Mouse (Mus musculus) liver, embryonic 15.5 days (tissue): ENCODE results near the gene Stom. TPM values are rescaled to one million over a fixed set of nuclear protein-coding genes. Genes with fewer than 3 reads are reported as not detected.

Source experiments
- ATAC-seq: fragments of 200-750 bp; cut with Nextera tagmentation; 2 replicates; pipeline ENCODE4 v1.8.0; 2017; ENCODE audit warnings: moderate number of reproducible peaks, mild to moderate bottlenecking, moderate library complexity; ENCODE audit not compliant: insufficient read depth
- H3K27ac ChIP-seq: fragments of 300-500 bp; sonication (generic); replicated peaks from 2 replicates; pipeline ENCODE4 v1.5.1; 2015; ENCODE audit warnings: mild to moderate bottlenecking, inconsistent platforms
- H3K27me3 ChIP-seq: fragments of 300-500 bp; sonication (generic); 2 replicates; pipeline ENCODE4 v1.6.1; 2015; ENCODE audit warnings: mild to moderate bottlenecking, inconsistent platforms
- H3K36me3 ChIP-seq: fragments of 300-500 bp; sonication (generic); replicated peaks from 2 replicates; pipeline ENCODE4 v1.6.1; 2015; ENCODE audit warnings: moderate library complexity, mild to moderate bottlenecking, inconsistent platforms
- H3K4me1 ChIP-seq: fragments of 300-500 bp; sonication (generic); replicated peaks from 2 replicates; pipeline ENCODE4 v1.6.1; 2015; ENCODE audit warnings: inconsistent platforms
- H3K4me2 ChIP-seq: fragments of 300-500 bp; sonication (generic); 2 replicates; pipeline ENCODE4 v1.6.1; 2015; ENCODE audit warnings: moderate library complexity, mild to moderate bottlenecking, inconsistent platforms
- H3K4me3 ChIP-seq: fragments of 300-500 bp; sonication (generic); replicated peaks from 2 replicates; pipeline ENCODE4 v1.5.1; 2015; ENCODE audit warnings: mild to moderate bottlenecking, inconsistent platforms
- H3K9ac ChIP-seq: fragments of 300-500 bp; sonication (generic); 2 replicates; pipeline ENCODE4 v1.6.1; 2015; ENCODE audit warnings: moderate library complexity, mild to moderate bottlenecking, inconsistent platforms
- H3K9me3 ChIP-seq: fragments of 300-500 bp; sonication (generic); replicated peaks from 2 replicates; pipeline ENCODE4 v1.6.1; 2016; ENCODE audit warnings: inconsistent platforms
- WGBS: fragments of 180-500 bp; shearing (Covaris S2); methylation state at CpG from one replicate; pipeline ENCODE4 v1.1.7; 2015; ENCODE audit warnings: mixed read lengths; ENCODE audit not compliant: insufficient replicate concordance; 5-methylcytosine and 5-hydroxymethylcytosine counted together
- polyA plus RNA-seq: library from polyadenylated mRNA; unstranded; fragments of >200 nt; fragmentation: Nextera tagmentation; extraction: Ambion mirVana; gene quantifications from 2 replicates; pipeline ENCODE4 v1.2.1, GENCODE M21; 2015

The Stom gene
- polyA plus RNA-seq, 1 experiment from 2014 or later = 169 TPM

DNA sequence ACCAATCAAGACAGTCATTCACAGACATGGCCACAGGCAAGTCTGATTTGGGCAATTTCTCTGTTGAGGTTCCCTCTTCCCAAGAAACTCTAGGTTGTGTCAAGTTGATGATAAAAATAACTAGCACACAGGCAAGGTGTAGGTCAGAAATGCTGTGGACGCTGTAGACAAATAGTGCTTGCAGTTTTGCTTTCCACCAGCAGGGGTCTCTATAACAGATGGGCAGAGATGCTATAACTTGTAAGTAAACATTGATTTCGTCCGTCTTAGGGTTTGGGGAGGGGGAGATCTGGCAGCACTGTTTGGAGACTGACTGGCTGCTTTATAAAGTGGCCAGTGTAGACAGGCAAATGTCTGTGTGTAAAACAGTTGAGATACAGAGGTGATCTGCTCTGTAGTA, 44.9 kb downstream of the Stom start:
- peaks cover 6% of the 10 kb centered on the region; the same call in 1 of the 2 replicates for H3K36me3 ChIP-seq
- no peaks in the 10 kb centered on the region for H3K9me3 ChIP-seq
- no peak overlapping the region for H3K4me2 ChIP-seq
- WGBS = 19% methylated on average over 3 of the region's 3 CpGs
- no peak overlapping the region for H3K27ac ChIP-seq
- H3K4me3 ChIP-seq = no peak overlapping the region
- no peaks in the 10 kb centered on the region; the same call in 1 of the 2 replicates for H3K4me1 ChIP-seq
- no peaks in the 10 kb centered on the region for H3K27me3 ChIP-seq
- H3K9ac ChIP-seq = no peak overlapping the region
- ATAC-seq = no peak

DNA sequence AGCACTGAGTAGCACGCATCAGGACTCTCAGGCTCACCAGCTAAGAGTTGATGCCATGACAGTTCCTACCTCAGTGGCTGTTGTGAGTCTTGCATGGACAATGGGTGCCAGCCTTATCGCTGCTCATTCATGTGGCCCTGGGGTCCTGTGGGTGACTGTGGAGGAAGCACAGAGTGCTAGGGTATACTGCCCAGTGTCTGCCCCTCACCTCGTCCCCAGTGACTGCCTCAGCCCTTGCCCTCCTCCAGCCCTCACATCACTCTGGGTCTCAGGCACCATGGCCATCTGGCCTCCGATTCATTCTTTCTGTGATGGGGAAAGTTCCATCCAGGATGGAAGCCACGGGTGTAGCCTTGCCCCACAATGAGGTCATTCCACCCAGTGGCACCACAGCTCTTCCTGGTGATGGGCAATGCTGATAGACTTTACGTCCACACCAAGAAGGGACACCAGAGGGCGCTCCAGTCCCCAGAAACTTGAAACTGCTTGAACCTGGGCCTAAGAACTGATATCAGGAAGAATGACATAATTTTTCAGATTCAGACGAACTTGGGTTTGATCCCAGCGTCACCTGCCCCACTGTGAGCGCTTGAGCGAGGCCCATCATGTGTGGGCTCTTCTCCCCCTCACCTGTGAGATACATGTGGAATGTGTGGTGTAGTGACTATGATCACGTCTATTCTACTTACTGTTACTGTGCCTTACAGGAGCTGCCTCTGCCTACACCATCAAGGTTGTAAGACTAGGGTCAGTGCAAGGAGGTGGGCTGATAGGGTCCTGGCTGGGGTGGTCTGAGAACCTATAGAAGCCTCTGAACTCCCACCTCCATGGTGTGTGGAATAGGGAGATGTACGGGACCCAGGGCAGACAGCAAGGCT, 47.8 kb downstream of the Stom start:
- 33% methylated on average over 13 of the region's 13 CpGs for WGBS
- no peak for ATAC-seq
- peaks cover 15% of the 10 kb centered on the region; the same call in 1 of the 2 replicates for H3K36me3 ChIP-seq

DNA sequence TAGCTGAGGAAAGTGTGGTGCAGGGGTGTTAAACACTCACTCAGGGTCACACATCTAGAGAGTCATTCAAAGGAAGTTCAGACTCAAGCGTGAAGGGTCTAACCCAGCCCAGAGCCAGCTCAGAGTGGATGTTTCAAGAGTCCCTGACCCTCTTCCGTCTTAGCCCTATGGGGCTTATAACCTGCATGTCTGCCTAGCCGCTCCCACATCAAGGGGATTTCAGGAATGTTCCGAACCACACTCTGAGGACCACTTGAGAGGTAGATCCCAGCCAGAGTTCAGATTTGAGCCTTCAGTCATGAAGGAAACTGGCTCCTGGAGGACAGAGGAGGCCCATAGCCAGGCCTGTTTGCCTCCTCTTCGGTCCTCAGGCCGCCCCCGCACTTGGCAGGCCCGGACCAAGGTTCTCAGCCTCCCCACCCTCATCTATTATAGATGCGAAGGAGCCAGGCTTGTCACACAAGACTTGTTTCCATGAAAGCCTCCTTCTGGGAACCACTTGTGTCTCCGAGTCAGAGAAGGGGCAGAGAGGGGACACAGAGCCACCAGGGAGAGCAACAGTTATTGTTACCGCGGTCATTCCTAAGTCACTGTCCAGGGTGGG, 49.7 kb downstream of the Stom start:
- ATAC-seq = no peak
- peaks cover 15% of the 10 kb centered on the region; the same call in 1 of the 2 replicates for H3K36me3 ChIP-seq
- peaks cover 26% of the 10 kb centered on the region for H3K27me3 ChIP-seq
- no peak overlapping the region for H3K27ac ChIP-seq
- peaks cover 5% of the 10 kb centered on the region for H3K4me1 ChIP-seq
- no peaks in the 10 kb centered on the region for H3K9me3 ChIP-seq
- H3K4me3 ChIP-seq = no peak overlapping the region
- WGBS = 83% methylated on average over 12 of the region's 12 CpGs
- no peak overlapping the region for H3K4me2 ChIP-seq
- H3K9ac ChIP-seq = no peak overlapping the region

More for the DNA sequence above, 47.8 kb downstream of the Stom start:
- Histone ChIP-seq H3K27ac (no peak overlapping the region), H3K9me3 (no peaks in the 10 kb centered on the region), H3K9ac (no peak overlapping the region), H3K4me2 (no peak overlapping the region), H3K4me3 (no peak overlapping the region), H3K27me3 (peaks cover 7% of the 10 kb centered on the region), H3K4me1 (no peaks in the 10 kb centered on the region; the same call in 1 of the 2 replicates)

DNA sequence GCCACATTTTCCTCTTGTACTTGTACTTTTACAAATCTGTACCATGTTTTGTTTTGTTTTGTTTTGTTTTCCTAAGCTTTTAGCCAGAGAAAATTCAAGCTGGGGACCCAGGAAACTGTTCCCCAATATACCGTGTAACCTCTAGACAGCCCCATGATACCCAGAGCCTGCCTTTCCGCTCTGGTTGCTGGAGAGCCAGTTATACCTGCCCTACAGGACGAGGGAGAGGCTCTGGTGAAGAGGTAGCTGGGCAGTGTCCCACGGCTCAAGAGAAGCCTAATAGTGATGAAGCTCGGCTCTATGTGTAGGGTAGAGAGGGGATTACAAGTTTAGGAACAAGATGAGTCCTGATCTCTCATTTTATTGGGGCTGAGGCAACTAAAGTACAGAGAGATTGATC, 51.6 kb downstream of the Stom start:
- Histone ChIP-seq H3K27me3 (peaks cover 45% of the 10 kb centered on the region), H3K9me3 (no peaks in the 10 kb centered on the region), H3K9ac (no peak overlapping the region), H3K36me3 (peaks cover 15% of the 10 kb centered on the region; the same call in 1 of the 2 replicates), H3K27ac (no peak overlapping the region), H3K4me1 (peaks cover 16% of the 10 kb centered on the region), H3K4me2 (no peak overlapping the region), H3K4me3 (no peak overlapping the region)
- ATAC-seq = no peak
- WGBS = 59% methylated on average over 5 of the region's 5 CpGs

DNA sequence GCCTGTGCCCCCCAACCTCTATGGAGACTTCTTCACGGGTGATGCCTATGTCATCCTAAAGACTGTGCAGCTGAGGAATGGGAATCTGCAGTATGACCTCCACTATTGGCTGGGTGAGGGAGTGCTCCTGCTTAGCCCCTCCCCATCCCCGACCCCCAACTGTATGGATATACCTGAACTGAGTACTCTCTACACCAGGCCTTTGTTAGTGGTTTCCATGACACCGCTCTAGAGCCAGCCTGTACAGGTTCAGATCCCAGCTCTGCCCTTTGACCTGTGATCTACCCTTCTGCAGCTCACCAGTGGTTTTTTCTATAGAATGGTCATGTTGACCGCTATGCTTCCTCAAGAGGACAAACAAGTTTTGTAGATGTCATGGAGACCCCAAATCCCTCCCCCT, 52.8 kb downstream of the Stom start:
- H3K27ac ChIP-seq = no peak overlapping the region
- WGBS = 67% methylated on average over 4 of the region's 4 CpGs
- H3K4me2 ChIP-seq = peak overlapping the region; percentile 64; the same call in 1 of the 2 replicates
- no peak for ATAC-seq
- no peak overlapping the region for H3K4me3 ChIP-seq
- peaks cover 12% of the 10 kb centered on the region; the same call in 1 of the 2 replicates for H3K36me3 ChIP-seq
- no peak overlapping the region for H3K9ac ChIP-seq
- peaks cover 22% of the 10 kb centered on the region for H3K4me1 ChIP-seq
- peaks cover 47% of the 10 kb centered on the region for H3K27me3 ChIP-seq
- no peaks in the 10 kb centered on the region for H3K9me3 ChIP-seq

DNA sequence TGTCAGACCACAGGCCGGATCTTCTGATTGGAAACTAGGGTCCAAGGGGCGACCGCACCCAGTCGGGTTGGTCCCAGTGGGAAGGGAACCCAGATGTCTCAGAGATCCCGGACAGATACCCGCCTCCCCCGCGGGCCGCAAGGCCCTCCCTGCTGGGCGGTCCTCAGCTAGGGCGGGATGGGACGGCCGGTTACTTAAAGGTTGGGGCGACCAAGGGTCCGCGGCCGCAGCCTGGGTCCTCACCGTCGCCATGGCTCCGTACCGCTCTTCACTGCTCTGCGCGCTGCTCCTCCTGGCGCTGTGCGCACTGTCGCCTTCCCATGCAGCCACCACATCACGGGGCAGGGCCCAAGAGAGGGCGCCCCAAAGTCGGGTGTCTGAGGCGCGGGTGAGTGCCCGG, 54.6 kb downstream of the Stom start:
- no peak overlapping the region for H3K27ac ChIP-seq
- 0 out of 2 replicates have a peak overlapping the region, but pooled peaks have one; percentile 2 for H3K9ac ChIP-seq
- peak overlapping the region; percentile 50 for H3K4me3 ChIP-seq
- peak overlapping the region; percentile 64 for H3K4me2 ChIP-seq
- ATAC-seq = peak; percentile 25; the same call in 1 of the 2 replicates
- WGBS = under 1% methylated on average over 32 of the region's 32 CpGs
- H3K4me1 ChIP-seq = peaks cover 35% of the 10 kb centered on the region
- no peaks in the 10 kb centered on the region for H3K9me3 ChIP-seq
- H3K36me3 ChIP-seq = peaks cover 12% of the 10 kb centered on the region; the same call in 1 of the 2 replicates
- H3K27me3 ChIP-seq = peaks cover 47% of the 10 kb centered on the region

DNA sequence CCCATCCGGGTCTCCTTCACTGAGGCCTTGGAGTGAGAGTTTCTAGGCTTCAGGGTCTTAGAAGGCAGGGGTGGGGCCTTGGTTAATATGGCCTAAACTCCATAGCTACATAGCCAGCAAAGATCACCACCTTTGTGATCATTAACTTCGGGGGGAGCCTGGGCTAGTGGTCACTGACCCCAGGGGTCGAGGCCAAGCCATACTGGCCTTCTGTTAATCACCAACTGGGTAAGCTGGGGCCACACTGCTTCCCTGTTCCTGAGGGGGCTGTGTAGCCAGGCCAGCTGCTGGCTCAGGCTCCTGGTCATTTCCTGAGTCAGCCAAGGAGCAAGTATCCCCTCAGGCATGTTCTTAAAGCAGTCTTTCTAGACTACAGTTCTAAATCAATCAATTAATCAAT, 56.8 kb downstream of the Stom start:
- no peak overlapping the region for H3K27ac ChIP-seq
- H3K36me3 ChIP-seq = no peaks in the 10 kb centered on the region
- H3K9me3 ChIP-seq = no peaks in the 10 kb centered on the region
- peaks cover 37% of the 10 kb centered on the region for H3K4me1 ChIP-seq
- H3K9ac ChIP-seq = no peak overlapping the region
- no peak overlapping the region for H3K4me2 ChIP-seq
- WGBS = 40% methylated on average over 3 of the region's 3 CpGs
- peak; percentile 49 for ATAC-seq
- peaks cover 47% of the 10 kb centered on the region for H3K27me3 ChIP-seq
- no peak overlapping the region for H3K4me3 ChIP-seq

DNA sequence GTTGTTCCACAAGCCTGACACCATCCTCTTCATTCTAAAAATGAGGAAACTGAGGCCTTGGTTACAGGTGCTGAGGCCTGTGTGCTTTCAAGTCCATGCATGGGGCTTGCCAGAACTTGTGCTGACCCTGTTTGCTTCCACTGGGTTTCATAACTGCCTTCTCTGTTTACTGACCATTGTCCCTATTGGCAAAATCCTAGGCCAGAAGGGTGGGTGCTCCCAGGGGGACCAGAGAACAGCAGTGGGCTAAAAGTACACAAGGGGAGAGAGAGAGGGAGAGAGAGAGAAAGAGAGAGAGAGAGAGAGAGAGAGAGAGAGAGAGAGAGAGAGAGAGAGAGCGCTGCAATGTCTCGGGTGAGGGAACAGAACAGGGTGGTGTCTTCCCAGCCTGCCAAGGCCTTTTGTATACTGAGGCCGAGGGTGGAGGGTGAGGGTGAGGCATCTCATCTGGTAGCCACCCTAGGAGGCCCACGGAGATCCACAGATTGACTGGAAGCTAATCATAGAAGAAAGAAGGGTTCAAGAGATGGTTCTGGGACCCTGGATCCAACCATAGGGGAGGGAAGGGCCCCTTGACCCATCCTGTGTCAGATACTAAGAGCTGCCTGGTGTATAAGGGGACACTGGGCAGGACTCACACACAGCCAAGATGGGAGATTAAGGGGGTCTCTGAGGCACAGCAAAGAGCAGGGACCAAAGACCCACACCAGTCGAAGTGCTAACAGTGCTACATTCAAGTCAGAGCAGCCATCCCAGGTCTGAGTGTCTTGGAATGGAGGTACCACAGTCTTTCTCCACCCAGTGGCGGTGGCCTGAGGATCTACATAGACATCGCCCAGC, 58.2 kb downstream of the Stom start:
- Histone ChIP-seq H3K9ac (no peak overlapping the region), H3K4me2 (no peak overlapping the region), H3K27me3 (peaks cover 35% of the 10 kb centered on the region), H3K9me3 (no peaks in the 10 kb centered on the region), H3K36me3 (no peaks in the 10 kb centered on the region), H3K4me3 (no peak overlapping the region), H3K27ac (no peak overlapping the region), H3K4me1 (peaks cover 37% of the 10 kb centered on the region)
- WGBS = 57% methylated on average over 7 of the region's 7 CpGs
- ATAC-seq = no peak

DNA sequence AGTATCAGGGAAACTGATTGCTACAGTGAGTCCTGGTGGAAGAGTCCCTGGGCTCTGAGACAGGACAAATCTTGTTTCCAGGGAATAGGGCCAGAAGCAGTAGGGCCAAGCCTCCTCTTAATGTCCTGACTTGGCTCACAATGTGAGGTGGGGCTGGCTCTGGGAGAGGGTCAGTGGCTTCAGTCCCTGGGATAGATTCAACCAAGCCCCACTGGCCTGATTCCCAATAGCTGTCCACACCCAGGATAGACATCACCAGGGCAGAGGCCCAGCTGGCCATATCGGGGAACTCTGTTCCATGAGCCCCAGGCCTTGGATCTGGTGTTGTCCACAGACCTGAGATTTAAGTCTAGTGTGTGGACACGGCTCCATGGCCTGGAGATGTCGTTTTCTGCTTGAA, 59.1 kb downstream of the Stom start:
- H3K4me1 ChIP-seq = peaks cover 37% of the 10 kb centered on the region
- H3K36me3 ChIP-seq = no peaks in the 10 kb centered on the region
- H3K4me2 ChIP-seq = no peak overlapping the region
- peaks cover 26% of the 10 kb centered on the region for H3K27me3 ChIP-seq
- no peak for ATAC-seq
- H3K4me3 ChIP-seq = no peak overlapping the region
- H3K9me3 ChIP-seq = no peaks in the 10 kb centered on the region
- H3K27ac ChIP-seq = no peak overlapping the region
- WGBS = 41% methylated on average over 3 of the region's 3 CpGs
- no peak overlapping the region for H3K9ac ChIP-seq

DNA sequence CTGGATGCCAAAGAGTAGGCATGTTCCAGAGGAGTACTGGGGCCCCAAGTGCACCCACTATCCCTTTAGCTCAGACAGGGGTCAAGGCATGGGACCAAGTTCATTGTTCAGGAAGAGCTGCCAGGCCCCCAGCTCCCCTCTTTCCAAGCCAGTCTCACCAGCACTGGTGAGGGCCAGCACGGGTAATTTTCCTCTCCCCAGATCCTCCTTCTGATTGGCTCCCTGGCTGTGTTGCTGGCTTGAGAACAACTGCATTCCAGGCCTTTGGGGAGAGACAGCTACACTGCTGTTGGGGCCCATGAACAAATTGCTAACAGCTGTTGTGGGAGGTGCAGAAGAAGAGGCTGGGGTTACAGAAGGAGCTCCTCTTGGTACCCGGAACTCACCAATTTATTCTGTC, 63.2 kb downstream of the Stom start:
- H3K27ac ChIP-seq = no peak overlapping the region
- H3K4me3 ChIP-seq = no peak overlapping the region
- H3K9me3 ChIP-seq = no peaks in the 10 kb centered on the region
- peaks cover 16% of the 10 kb centered on the region for H3K4me1 ChIP-seq
- no peak overlapping the region for H3K4me2 ChIP-seq
- no peak overlapping the region for H3K9ac ChIP-seq
- no peaks in the 10 kb centered on the region for H3K36me3 ChIP-seq
- 57% methylated on average over 2 of the region's 2 CpGs for WGBS
- no peak for ATAC-seq
- H3K27me3 ChIP-seq = no peaks in the 10 kb centered on the region

DNA sequence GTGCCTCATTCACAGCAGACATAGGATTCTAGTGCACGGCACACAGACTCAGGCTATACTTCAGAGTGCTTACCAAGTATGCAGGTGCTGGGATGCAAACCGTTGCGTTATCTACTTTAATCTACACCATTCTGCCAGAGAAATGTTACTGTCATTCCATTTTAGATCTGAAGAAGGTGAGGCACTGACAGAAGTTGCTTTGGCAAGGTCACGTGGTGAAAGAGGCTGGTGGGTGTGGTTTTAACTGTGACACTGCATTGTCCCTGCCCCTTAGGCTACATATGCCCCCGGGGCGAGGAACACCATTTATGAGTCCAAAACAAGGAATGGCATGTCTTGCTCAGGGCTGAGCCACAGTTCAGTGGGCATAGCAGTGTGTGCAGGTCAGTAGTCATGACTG, 63.9 kb downstream of the Stom start:
- no peak overlapping the region for H3K4me2 ChIP-seq
- H3K36me3 ChIP-seq = no peaks in the 10 kb centered on the region
- H3K9me3 ChIP-seq = no peaks in the 10 kb centered on the region
- H3K4me3 ChIP-seq = no peak overlapping the region
- ATAC-seq = no peak
- 63% methylated on average over 6 of the region's 6 CpGs for WGBS
- H3K9ac ChIP-seq = no peak overlapping the region
- no peak overlapping the region for H3K27ac ChIP-seq
- H3K27me3 ChIP-seq = no peaks in the 10 kb centered on the region
- H3K4me1 ChIP-seq = peaks cover 12% of the 10 kb centered on the region
